Mouse (Mus musculus): ENCODE measurements around the gene Glrx2. TPM values are rescaled to one million over a fixed set of nuclear protein-coding genes. Genes with fewer than 3 reads are reported as not detected.

Gene Glrx2
- polyA plus RNA-seq, 1 experiment from 2014 or later: 119 TPM

GRCm38 (mm10) chr1:143724456-143725064 is 8.4 kb downstream of the Glrx2 start:
- no peaks in the 10 kb centered on the region for H3K9me3 ChIP-seq
- no peak overlapping the region for H3K9ac ChIP-seq (replicated peaks)
- no peak overlapping the region for H3K4me2 ChIP-seq
- ATAC-seq (ENCODE audit: insufficient number of reproducible peaks, insufficient read depth, low FRiP score, low TSS enrichment, low read depth): no peak
- no peaks in the 10 kb centered on the region for H3K4me1 ChIP-seq (replicated peaks)
- WGBS: 85% methylated on average over 5 of the region's 5 CpGs
- H3K4me3 ChIP-seq (replicated peaks): no peak overlapping the region
- H3K27me3 ChIP-seq: no peaks in the 10 kb centered on the region
- no peaks in the 10 kb centered on the region for H3K36me3 ChIP-seq
- no peak overlapping the region for H3K27ac ChIP-seq

- Histone ChIP-seq H3K4me1 (replicated peaks) (no peaks in the 10 kb centered on the region), H3K9ac (replicated peaks) (no peak overlapping the region), H3K4me3 (replicated peaks) (no peak overlapping the region), H3K9me3 (no peaks in the 10 kb centered on the region), H3K36me3 (no peaks in the 10 kb centered on the region), H3K4me2 (no peak overlapping the region), H3K27me3 (no peaks in the 10 kb centered on the region), H3K27ac (no peak overlapping the region)
- ATAC-seq (ENCODE audit: insufficient number of reproducible peaks, insufficient read depth, low FRiP score, low TSS enrichment, low read depth): no peak
- 69% methylated on average over 9 of the region's 9 CpGs for whole genome bisulfite sequencing
These were observed 11.7 kb downstream of the Glrx2 start for GRCm38 (mm10) chr1:143727701-143728445.

- H3K9ac ChIP-seq (replicated peaks): no peak overlapping the region
- H3K4me3 ChIP-seq (replicated peaks): no peak overlapping the region
- H3K4me2 ChIP-seq: no peak overlapping the region
- H3K4me1 ChIP-seq (replicated peaks): no peaks in the 10 kb centered on the region
- no peaks in the 10 kb centered on the region for H3K36me3 ChIP-seq
- no peaks in the 10 kb centered on the region for H3K9me3 ChIP-seq
- H3K27me3 ChIP-seq: no peaks in the 10 kb centered on the region
- 70% methylated on average over 2 of the region's 2 CpGs for WGBS
- H3K27ac ChIP-seq: no peak overlapping the region
- no peak for ATAC-seq (ENCODE audit: insufficient number of reproducible peaks, insufficient read depth, low FRiP score, low TSS enrichment, low read depth)
These were observed 14.8 kb downstream of the Glrx2 start for GRCm38 (mm10) chr1:143730899-143731298.

GRCm38 (mm10) chr1:143731691-143732090 is 15.6 kb downstream of the Glrx2 start:
- Histone ChIP-seq H3K27me3 (no peaks in the 10 kb centered on the region), H3K4me3 (replicated peaks) (no peak overlapping the region), H3K9me3 (no peaks in the 10 kb centered on the region), H3K4me2 (no peak overlapping the region), H3K9ac (replicated peaks) (no peak overlapping the region), H3K4me1 (replicated peaks) (no peaks in the 10 kb centered on the region), H3K36me3 (no peaks in the 10 kb centered on the region), H3K27ac (no peak overlapping the region)
- no peak for ATAC-seq (ENCODE audit: insufficient number of reproducible peaks, insufficient read depth, low FRiP score, low TSS enrichment, low read depth)
- 40% methylated on average over 4 of the region's 4 CpGs for WGBS

GRCm38 (mm10) chr1:143733914-143734410 is 17.8 kb downstream of the Glrx2 start:
- Histone ChIP-seq H3K9me3 (no peaks in the 10 kb centered on the region), H3K9ac (replicated peaks) (no peak overlapping the region), H3K27ac (no peak overlapping the region), H3K27me3 (no peaks in the 10 kb centered on the region), H3K4me2 (no peak overlapping the region), H3K36me3 (no peaks in the 10 kb centered on the region), H3K4me3 (replicated peaks) (no peak overlapping the region), H3K4me1 (replicated peaks) (no peaks in the 10 kb centered on the region)
- 73% methylated on average over 5 of the region's 5 CpGs for WGBS
- ATAC-seq (ENCODE audit: insufficient number of reproducible peaks, insufficient read depth, low FRiP score, low TSS enrichment, low read depth): no peak

GRCm38 (mm10) chr1:143738811-143739210 is 22.7 kb downstream of the Glrx2 start:
- Histone ChIP-seq H3K27me3 (no peaks in the 10 kb centered on the region), H3K9me3 (no peaks in the 10 kb centered on the region), H3K4me3 (replicated peaks) (peak overlapping the region; percentile 78), H3K4me2 (peak overlapping the region; percentile 72), H3K9ac (replicated peaks) (peak overlapping the region; percentile 79), H3K36me3 (peaks cover 16% of the 10 kb centered on the region), H3K27ac (no peak overlapping the region), H3K4me1 (replicated peaks) (0 out of 2 replicates have a peak, but pooled peaks cover 4% of the 10 kb centered on the region)
- ATAC-seq (ENCODE audit: insufficient number of reproducible peaks, insufficient read depth, low FRiP score, low TSS enrichment, low read depth): no peak
- WGBS: 32% methylated on average over 11 of the region's 11 CpGs

- peak; percentile 92 for ATAC-seq (ENCODE audit: insufficient number of reproducible peaks, insufficient read depth, low FRiP score, low TSS enrichment, low read depth)
- Histone ChIP-seq H3K36me3 (peaks cover 24% of the 10 kb centered on the region), H3K9me3 (no peaks in the 10 kb centered on the region), H3K27me3 (no peaks in the 10 kb centered on the region), H3K27ac (peak overlapping the region; percentile 87), H3K4me3 (replicated peaks) (peak overlapping the region; percentile 78), H3K4me1 (replicated peaks) (0 out of 2 replicates have a peak, but pooled peaks cover 4% of the 10 kb centered on the region), H3K4me2 (peak overlapping the region; percentile 72), H3K9ac (replicated peaks) (peak overlapping the region; percentile 79)
- under 1% methylated on average over 71 of the region's 71 CpGs for WGBS
These were observed 23.5 kb downstream of the Glrx2 start for GRCm38 (mm10) chr1:143739361-143740350.

- Histone ChIP-seq H3K4me1 (replicated peaks) (0 out of 2 replicates have a peak, but pooled peaks cover 4% of the 10 kb centered on the region), H3K4me2 (peak overlapping the region; percentile 72), H3K36me3 (peaks cover 32% of the 10 kb centered on the region), H3K27ac (no peak overlapping the region), H3K4me3 (replicated peaks) (peak overlapping the region; percentile 78; the same call in 1 of the 2 replicates), H3K9ac (replicated peaks) (no peak overlapping the region), H3K9me3 (no peaks in the 10 kb centered on the region), H3K27me3 (no peaks in the 10 kb centered on the region)
- ATAC-seq (ENCODE audit: insufficient number of reproducible peaks, insufficient read depth, low FRiP score, low TSS enrichment, low read depth): no peak
- WGBS: 86% methylated on average over 10 of the region's 10 CpGs
These were observed 24.4 kb downstream of the Glrx2 start for GRCm38 (mm10) chr1:143740581-143740980.

- no peak overlapping the region for H3K27ac ChIP-seq
- peaks cover 40% of the 10 kb centered on the region for H3K36me3 ChIP-seq
- H3K4me2 ChIP-seq: no peak overlapping the region
- H3K4me3 ChIP-seq (replicated peaks): no peak overlapping the region
- H3K27me3 ChIP-seq: no peaks in the 10 kb centered on the region
- H3K9me3 ChIP-seq: no peaks in the 10 kb centered on the region
- no peak overlapping the region for H3K9ac ChIP-seq (replicated peaks)
- 86% methylated on average over 5 of the region's 5 CpGs for WGBS
- 0 out of 2 replicates have a peak, but pooled peaks cover 4% of the 10 kb centered on the region for H3K4me1 ChIP-seq (replicated peaks)
- ATAC-seq (ENCODE audit: insufficient number of reproducible peaks, insufficient read depth, low FRiP score, low TSS enrichment, low read depth): no peak
These were observed 25.2 kb downstream of the Glrx2 start for GRCm38 (mm10) chr1:143741331-143741730.

- no peak overlapping the region for H3K4me3 ChIP-seq (replicated peaks)
- ATAC-seq (ENCODE audit: insufficient number of reproducible peaks, insufficient read depth, low FRiP score, low TSS enrichment, low read depth): no peak
- H3K9ac ChIP-seq (replicated peaks): no peak overlapping the region
- H3K36me3 ChIP-seq: peaks cover 48% of the 10 kb centered on the region
- no peak overlapping the region for H3K4me2 ChIP-seq
- H3K9me3 ChIP-seq: no peaks in the 10 kb centered on the region
- no peaks in the 10 kb centered on the region for H3K27me3 ChIP-seq
- WGBS: 91% methylated on average over 6 of the region's 6 CpGs
- H3K4me1 ChIP-seq (replicated peaks): 0 out of 2 replicates have a peak, but pooled peaks cover 4% of the 10 kb centered on the region
- H3K27ac ChIP-seq: no peak overlapping the region
These were observed 26.0 kb downstream of the Glrx2 start for GRCm38 (mm10) chr1:143742186-143742585.

All from limb, embryonic 12.5 days (tissue).